Mouse (Mus musculus): ENCODE measurements at regions not wholly inside any gene's neighbourhood (a gene's known extent, or its start where the extent isn't known, plus 50 kb on each side); places are given as distances from the start of the nearest gene placed in this dataset.

- no peak for DNase-seq (ENCODE audit: low spot score)
These were observed 226.0 kb upstream of the Fam241a start for GRCm38 (mm10) chr3:128122111-128122510.

DNA sequence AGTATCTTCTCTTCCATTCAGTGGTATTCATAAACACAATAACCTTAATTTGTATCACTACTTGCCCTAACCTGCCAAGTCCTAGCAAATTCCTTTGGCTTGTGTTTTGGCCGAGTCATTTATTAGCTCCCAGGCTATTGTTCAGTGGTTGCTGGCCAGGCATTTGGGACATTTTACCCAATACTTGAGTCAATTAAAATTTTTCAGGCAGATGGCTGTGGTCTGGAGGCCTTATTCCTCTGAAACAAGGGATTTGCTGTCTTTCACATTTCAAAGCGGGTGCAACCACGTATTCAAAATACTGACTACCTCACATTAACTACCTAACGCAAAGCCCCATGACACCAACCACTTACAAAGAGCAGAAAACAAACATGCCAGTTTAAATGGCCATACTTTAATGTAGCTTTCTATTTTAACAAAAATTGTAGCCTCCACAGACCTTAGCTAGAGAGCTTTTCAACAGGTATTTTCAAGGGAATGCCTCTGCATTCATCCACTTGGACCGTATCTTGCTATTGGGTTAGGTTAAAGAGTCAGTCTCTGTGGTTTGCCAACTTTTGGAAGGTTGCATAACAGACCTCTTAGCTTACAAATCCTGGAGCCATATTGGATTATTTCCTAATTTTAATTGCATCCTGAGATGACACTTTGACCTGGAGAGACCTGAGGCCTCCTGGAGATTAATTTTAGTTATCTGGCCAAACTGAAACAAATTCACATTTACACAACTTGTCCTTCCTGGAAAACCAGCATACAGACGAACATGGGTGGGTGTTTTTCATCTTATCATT lies 224.7 kb upstream of the Fam241a start:
- no peak for DNase-seq (ENCODE audit: low spot score)

DNA sequence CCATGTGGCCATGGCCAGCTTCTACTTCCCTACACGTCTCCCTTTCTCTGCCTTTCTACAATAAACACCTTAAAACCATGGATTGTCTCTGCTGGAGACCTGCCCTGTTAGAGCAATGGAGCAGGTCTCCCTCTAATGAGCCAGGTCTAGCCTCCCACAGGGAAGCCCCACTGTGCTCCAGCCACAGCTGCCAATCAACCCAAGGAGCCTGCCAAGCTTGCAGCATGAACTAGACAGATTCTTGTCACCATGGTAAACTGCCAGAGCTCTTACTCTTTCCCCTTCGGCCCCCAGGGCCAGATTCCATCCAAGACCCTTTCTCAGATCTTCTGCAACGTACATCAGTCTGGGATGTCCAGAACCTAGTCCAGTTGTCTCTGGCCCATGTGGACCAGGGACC lies 217.1 kb upstream of the Fam241a start:
- no peak for DNase-seq (ENCODE audit: low spot score)

DNA sequence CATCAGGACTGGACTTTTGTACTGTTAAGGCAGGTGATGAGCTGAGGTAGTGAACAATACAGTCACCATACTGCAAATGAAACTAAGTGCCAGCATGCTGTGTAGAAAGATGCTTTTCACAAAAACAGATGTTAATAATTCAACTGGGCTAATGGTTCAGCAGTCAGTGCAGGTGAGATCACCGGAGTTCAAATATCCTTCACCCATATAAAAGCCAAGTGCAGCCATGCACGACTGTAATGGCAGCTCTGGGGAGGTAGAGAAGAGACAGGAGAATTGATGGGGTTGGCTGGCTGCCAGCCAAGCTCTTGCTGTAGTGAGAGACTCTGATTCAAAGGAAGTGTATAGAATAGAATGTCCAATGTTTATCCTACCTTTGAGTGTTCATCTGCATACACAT lies 214.3 kb upstream of the Fam241a start:
- no peak for DNase-seq (ENCODE audit: low spot score)

DNA sequence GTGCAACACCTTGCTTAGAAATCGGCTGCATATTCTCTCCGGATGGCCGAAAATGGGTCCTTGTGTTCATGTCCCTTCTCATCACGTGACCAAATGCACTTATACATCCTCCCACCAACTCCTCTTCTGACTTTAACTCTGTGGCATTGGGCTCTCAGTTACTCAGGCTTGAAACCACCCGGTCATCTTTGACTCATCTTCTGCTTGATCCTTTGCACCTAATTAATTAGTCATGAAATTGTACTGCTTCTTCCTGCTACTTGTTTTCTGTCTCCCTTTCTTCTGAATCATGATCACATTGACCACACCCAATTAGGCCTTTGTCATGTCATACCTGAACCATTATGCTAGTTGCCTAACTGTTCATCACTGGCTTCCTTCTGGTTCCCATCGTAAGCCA lies 208.4 kb upstream of the Fam241a start:
- DNase-seq (ENCODE audit: low spot score), result no peak

GRCm38 (mm10) chr3:128093046-128093445 lies 196.9 kb upstream of the Fam241a start:
- DNase-seq (ENCODE audit: low spot score), result no peak

- DNase-seq (ENCODE audit: low spot score), result no peak
These were observed 192.1 kb upstream of the Fam241a start for GRCm38 (mm10) chr3:128088207-128088606.

- no peak for DNase-seq (ENCODE audit: low spot score)
These were observed 191.0 kb upstream of the Fam241a start for GRCm38 (mm10) chr3:128087163-128087562.

- no peak for DNase-seq (ENCODE audit: low spot score)
These were observed 186.3 kb upstream of the Fam241a start for GRCm38 (mm10) chr3:128082463-128082862.

GRCm38 (mm10) chr3:128081430-128081829 lies 185.3 kb upstream of the Fam241a start:
- no peak for DNase-seq (ENCODE audit: low spot score)

DNA sequence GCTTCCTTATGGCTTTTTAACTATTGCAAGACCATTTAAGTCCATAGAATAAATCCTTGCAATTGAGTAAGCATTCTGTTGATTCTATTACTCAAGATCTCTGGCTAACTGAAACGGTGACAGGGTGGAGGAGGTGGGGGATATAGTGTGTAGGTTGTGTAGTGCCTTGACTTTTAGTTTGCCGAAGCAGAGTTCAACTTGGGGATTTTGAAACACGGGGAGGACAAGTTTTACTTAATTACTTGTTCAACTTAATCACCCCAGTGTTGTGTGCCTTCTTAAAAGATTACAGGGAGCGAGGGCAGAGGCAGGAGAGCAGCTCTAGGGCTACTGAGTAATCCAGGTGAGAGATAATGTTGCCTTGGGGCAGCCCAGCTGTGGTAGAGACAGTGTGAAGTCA lies 171.7 kb upstream of the Fam241a start:
- no peak for DNase-seq (ENCODE audit: low spot score)

GRCm38 (mm10) chr3:128054031-128054430 lies 157.9 kb upstream of the Fam241a start:
- no peak for DNase-seq (ENCODE audit: low spot score)

DNA sequence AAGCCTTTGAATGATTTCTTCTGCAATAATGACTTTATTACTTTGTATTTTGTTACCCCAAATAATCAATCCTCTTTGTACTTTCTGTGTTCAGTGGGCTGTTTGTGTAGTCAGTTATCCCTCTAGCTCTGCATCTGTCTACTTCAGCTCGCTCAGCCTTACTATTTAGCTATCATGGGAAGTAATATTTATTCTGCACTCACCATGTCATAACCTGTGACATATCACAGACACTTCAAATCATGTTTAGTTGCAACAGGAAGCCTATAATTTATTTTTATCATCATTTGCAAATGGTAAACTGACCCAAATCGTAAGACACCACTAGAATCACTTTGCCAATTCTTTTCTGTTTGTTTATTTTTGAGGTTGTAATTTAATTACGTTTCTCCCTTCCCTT lies 147.6 kb upstream of the Fam241a start:
- no peak for DNase-seq (ENCODE audit: low spot score)

DNA sequence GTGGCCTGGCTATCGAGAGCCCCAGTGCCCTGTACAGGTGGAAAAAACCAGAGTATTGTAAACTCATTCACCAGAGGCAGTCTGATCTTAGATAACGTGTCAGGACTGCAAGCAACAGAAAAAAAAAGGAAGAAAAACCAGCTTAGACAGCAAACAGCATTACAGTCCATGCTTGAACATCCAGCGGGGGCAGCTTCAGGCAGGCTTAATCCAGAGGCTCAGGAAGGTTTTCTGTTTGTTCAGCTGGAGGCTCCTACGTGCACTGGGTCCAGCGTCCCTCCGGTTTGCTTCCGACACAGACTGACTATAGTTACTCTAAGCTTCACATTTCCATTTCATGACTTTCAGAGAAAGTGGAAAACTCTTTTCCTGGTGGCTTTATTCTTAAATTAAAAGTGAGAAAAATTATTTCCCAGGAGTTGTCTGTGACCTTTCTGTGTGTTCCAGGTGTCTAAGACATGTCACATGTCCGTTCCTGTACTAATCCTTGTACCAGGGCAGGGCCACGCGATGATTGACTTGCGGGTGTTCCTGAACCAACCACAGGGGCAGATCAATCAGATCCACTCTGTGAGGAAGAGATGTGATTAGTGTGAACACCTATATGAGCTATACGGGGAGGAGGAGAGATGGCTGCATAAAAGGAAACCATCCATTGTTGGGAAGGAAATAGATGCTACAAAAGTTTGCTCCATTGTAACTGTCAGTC lies 144.4 kb upstream of the Fam241a start:
- no peak for DNase-seq (ENCODE audit: low spot score)

GRCm38 (mm10) chr3:128039185-128039584 lies 143.1 kb upstream of the Fam241a start:
- no peak for DNase-seq (ENCODE audit: low spot score)

GRCm38 (mm10) chr3:128036538-128036937 lies 140.4 kb upstream of the Fam241a start:
- no peak for DNase-seq (ENCODE audit: low spot score)

- no peak for DNase-seq (ENCODE audit: low spot score)
These were observed 134.2 kb upstream of the Fam241a start for GRCm38 (mm10) chr3:128030352-128030751.

DNA sequence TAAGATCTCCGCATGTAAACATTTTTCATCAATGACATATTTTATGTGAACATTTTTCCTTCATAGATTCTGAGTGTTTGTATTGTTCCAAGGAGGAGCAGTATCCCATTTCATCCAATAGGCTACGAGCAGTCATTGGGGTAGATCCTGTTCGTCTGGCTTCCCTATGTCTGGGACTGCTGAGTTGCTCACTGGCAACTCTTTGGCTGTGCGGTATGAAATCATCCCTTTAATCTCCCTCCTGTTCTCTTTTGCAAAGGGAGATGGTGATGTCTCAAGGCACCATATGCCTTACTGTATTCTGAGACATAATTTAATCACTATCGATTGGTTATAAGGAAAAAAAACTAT lies 133.4 kb upstream of the Fam241a start:
- DNase-seq (ENCODE audit: low spot score), result no peak

DNA sequence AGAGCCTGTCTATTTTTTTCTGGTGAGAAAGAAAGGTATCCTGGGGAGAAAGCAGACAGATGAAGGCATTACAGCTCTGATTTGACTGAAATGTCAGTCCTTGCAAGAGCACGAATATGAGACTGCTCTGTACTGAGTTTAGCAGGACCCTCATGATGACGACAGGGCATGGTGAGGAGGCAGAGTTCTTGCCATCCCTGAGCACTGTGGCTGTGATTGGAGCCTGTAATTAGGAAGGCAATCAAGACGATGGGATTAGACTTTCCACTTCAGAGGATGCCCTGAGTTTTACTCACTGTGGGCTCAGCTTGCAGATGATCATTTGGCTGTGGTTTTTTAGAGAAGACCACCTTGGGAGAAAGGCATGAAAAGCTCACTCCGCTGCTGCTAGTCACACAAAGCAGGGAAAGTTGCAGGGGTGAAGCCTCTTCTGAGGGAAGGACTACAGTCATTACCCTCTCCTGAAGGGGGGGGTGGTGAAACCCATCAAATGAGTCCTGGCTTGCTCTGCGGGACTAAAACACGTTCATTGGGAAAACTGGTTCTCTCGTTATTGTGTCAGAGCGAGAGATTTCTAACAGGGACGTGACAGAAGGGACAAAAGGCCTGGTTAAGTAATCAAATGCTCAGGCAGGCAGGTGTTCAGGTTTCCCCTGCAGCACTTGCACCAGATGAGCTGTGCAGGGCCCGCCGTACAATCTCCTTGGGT lies 132.9 kb upstream of the Fam241a start:
- no peak for DNase-seq (ENCODE audit: low spot score)

DNA sequence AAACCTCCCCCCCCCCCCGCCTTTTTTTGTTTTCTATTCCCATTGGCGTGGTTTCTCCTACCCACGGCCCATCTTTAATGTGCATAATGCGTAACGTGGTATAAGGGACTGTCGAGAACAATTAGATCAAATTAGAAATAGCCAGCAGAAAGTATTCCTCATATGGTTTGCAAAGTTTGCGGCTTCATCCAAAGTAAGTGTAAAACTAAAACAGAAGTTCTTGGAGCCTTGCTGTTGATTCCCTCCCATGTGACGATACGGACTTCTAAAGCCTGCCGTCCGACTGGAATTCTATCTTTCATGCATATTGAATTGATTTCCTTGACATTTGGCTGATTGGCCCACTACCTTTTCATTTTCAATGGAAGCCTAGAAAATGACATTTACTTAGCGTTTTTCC lies 128.7 kb upstream of the Fam241a start:
- no peak for DNase-seq (ENCODE audit: low spot score)

DNA sequence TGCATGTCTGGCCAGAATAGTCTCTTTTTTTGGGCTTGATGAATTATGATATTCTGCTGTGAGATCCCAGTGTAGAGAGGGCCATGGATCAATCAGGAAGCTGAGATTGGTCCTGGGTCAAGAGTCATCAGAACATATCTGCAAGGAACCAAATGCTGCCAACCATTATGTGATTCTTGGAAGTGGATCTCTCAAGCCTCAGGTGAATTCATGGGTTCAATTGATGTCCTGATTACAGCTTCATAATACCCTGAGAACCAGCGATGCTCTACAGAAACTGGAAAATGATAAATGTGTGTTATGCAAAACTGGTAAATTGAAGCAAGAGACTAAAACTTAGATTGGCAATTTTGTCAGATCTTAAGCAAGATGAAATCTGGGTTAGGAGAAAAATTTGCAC lies 118.8 kb upstream of the Fam241a start:
- no peak for DNase-seq (ENCODE audit: low spot score)

DNA sequence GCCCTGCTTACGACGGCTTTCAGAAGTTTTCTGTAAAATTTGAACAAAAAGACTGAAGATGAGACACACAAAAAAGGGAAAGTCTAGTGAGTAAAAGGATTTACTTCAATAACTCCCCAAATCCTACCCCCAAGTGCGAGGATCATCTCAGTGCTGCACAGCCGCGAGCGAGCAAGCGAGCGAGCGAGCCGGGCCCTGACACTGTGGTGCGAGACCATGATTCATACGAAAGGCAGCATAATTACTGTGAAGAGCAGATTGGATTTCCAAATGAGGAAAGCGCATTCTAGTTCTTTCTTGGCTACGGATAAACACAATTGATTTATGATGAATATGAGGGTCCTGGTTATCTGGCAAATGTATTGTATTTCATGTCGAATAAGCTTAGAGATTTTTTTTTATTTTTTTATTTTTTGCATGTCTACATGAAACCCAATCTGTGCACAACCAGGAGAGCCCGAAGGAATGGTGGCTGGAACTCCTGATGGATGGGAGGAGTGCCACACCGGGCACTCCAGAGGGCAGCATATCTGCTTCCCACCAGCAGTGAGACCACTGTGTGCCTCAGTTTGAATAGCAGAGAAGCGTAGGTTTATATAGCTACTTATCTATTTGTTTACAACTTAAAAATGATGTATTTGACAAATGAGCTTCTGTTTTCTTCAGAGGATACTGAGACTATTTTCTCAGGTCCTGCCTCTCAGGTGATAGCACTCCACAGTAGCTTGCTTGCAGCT lies 106.9 kb upstream of the Fam241a start:
- DNase-seq (ENCODE audit: low spot score), result no peak

All from gastrocnemius, adult 18-20 months (tissue).